Mouse (Mus musculus): ENCODE data around the gene Gm4778.
"Not testable (repeated sequence)": the region's sequence is repeated elsewhere in the genome, so short reads cannot be mapped to it uniquely, and the experiment has no call there.

Gm4778 gene

GRCm38 (mm10) chr3:94263736-94264135 lies at the start of gene Gm4778:
Gene Gm4778 (plus strand): TSS chr3:94264036.
- in situ Hi-C loops (cut with MboI) = not testable (repeated sequence)

GRCm38 (mm10) chr3:94260598-94260997 lies 3.2 kb upstream of the Gm4778 start:
- in situ Hi-C loops (cut with MboI) = no loop called here

- in situ Hi-C loops (cut with MboI) = no loop called here
These were observed 12.2 kb downstream of the Gm4778 start for GRCm38 (mm10) chr3:94275991-94276390.

- in situ Hi-C loops (cut with MboI) = no loop called here
These were observed 41.6 kb downstream of the Gm4778 start for GRCm38 (mm10) chr3:94305457-94305856.

GRCm38 (mm10) chr3:94306975-94307374 lies 43.1 kb downstream of the Gm4778 start:
- in situ Hi-C loops (cut with MboI) = no loop called here

- in situ Hi-C loops (cut with MboI) = no loop called here
These were observed 46.0 kb downstream of the Gm4778 start, which contains the start of gene Them4 for GRCm38 (mm10) chr3:94309633-94310363. Gene Them4 (plus strand): TSS chr3:94310089.

- in situ Hi-C loops (cut with MboI) = no loop called here
These were observed 46.7 kb downstream of the Gm4778 start for GRCm38 (mm10) chr3:94310491-94310890.

- in situ Hi-C loops (cut with MboI) = no loop called here
These were observed 47.1 kb downstream of the Gm4778 start for GRCm38 (mm10) chr3:94310911-94311310.

- in situ Hi-C loops (cut with MboI) = no loop called here
These were observed 47.5 kb downstream of the Gm4778 start for GRCm38 (mm10) chr3:94311376-94311775.
